Mouse (Mus musculus) gastrocnemius, adult 8-10 months (tissue): ENCODE data around the gene Gm20388. TPM values are rescaled to one million over a fixed set of nuclear protein-coding genes. Genes with fewer than 3 reads are reported as not detected.
"Not testable (repeated sequence)": the region's sequence is repeated elsewhere in the genome, so short reads cannot be mapped to it uniquely, and the experiment has no call there.

ENCODE experiments used
- DNase-seq, 2 experiments: peaks; one replicate each; pipeline ENCODE4 v3.0.0; 2022; ENCODE audit warnings: low spot score in 2 of 2
- total RNA-seq, 4 experiments: library from RNA; stranded (reverse); gene quantifications; 2 replicates each; pipeline ENCODE4 v1.2.4; 2022

The Gm20388 gene
- total RNA-seq, 4 experiments from 2014 or later, result 4.4 to 20.0 (median 7.9) TPM; not detected in 1

GRCm38 (mm10) chr8:123624274-123624673 is 3713.6 kb downstream of the Gm20388 start:
- no peak for DNase-seq

GRCm38 (mm10) chr8:123624702-123625101 is 3714.1 kb downstream of the Gm20388 start:
- no peak for DNase-seq

- no peak for DNase-seq
Measured at GRCm38 (mm10) chr8:123625717-123626116, 3715.1 kb downstream of the Gm20388 start.

GRCm38 (mm10) chr8:123627410-123628147 is 3716.9 kb downstream of the Gm20388 start:
- DNase-seq, result no peak

GRCm38 (mm10) chr8:123628253-123628967 is 3717.8 kb downstream of the Gm20388 start:
- DNase-seq, result no peak

- peak; percentile 50 to 56 for DNase-seq
Measured at GRCm38 (mm10) chr8:123628968-123629755, 3718.5 kb downstream of the Gm20388 start.

- DNase-seq, result no peak
Measured at GRCm38 (mm10) chr8:123630058-123630457, 3719.4 kb downstream of the Gm20388 start.

- no peak for DNase-seq
Measured at GRCm38 (mm10) chr8:123630841-123631251, 3720.2 kb downstream of the Gm20388 start.

GRCm38 (mm10) chr8:123631746-123632145 is 3721.1 kb downstream of the Gm20388 start:
- not testable (repeated sequence) for DNase-seq

GRCm38 (mm10) chr8:123632257-123632656 is 3721.6 kb downstream of the Gm20388 start:
- DNase-seq, result no peak

GRCm38 (mm10) chr8:123633801-123634200 is 3723.2 kb downstream of the Gm20388 start:
- DNase-seq, result no peak

GRCm38 (mm10) chr8:123634395-123635131 is 3723.9 kb downstream of the Gm20388 start:
- DNase-seq, result no peak

GRCm38 (mm10) chr8:123635671-123636070 is 3725.0 kb downstream of the Gm20388 start:
- no peak for DNase-seq

GRCm38 (mm10) chr8:123643330-123644051 is 3732.8 kb downstream of the Gm20388 start:
- DNase-seq, result no peak

- no peak for DNase-seq
Measured at GRCm38 (mm10) chr8:123645229-123645628, 3734.6 kb downstream of the Gm20388 start.

- DNase-seq, result no peak
Measured at GRCm38 (mm10) chr8:123648245-123649170, 3737.9 kb downstream of the Gm20388 start.

- no peak for DNase-seq
Measured at GRCm38 (mm10) chr8:123649483-123649882, 3738.8 kb downstream of the Gm20388 start.

- no peak for DNase-seq
Measured at GRCm38 (mm10) chr8:123651390-123652098, 3740.9 kb downstream of the Gm20388 start.

- DNase-seq, result no peak
Measured at GRCm38 (mm10) chr8:123652641-123653040, 3742.0 kb downstream of the Gm20388 start.
